Mouse (Mus musculus) c-Kit-positive CD71-negative TER-119-negative erythroid progenitor cells, embryonic 14.5 days (primary cell): ENCODE data around the gene Krt87.
A peak's percentile ranks its signal among the peaks of the same experiment; 100 is the strongest.

Experiments
- DNase-seq: peaks from one replicate; pipeline ENCODE4 v3.0.0-alpha.2; 2013; ENCODE audit warnings: low read depth

Krt87 gene

GRCm38 (mm10) chr15:101438555-101438954, at the start of gene Krt87:
Krt87 (minus strand) TSS chr15:101438804.
- DNase-seq = no peak

GRCm38 (mm10) chr15:101485911-101486635, 47.5 kb upstream of the Krt87 start:
- no peak for DNase-seq

- no peak for DNase-seq
Measured at GRCm38 (mm10) chr15:101484939-101485338, 46.3 kb upstream of the Krt87 start.

GRCm38 (mm10) chr15:101483646-101484045, 45.0 kb upstream of the Krt87 start:
- DNase-seq = no peak

- no peak for DNase-seq
Measured at GRCm38 (mm10) chr15:101482056-101482455, 43.5 kb upstream of the Krt87 start.

- no peak for DNase-seq
Measured at GRCm38 (mm10) chr15:101479666-101480060, 41.1 kb upstream of the Krt87 start.

GRCm38 (mm10) chr15:101479007-101479665, 40.5 kb upstream of the Krt87 start:
- peak; percentile 38 for DNase-seq

- peak; percentile 58 for DNase-seq
Measured at GRCm38 (mm10) chr15:101472952-101473528, 34.4 kb upstream of the Krt87 start, which contains the start of gene Krt86. Krt86 (plus strand) TSS chr15:101473478.

- DNase-seq = no peak
Measured at GRCm38 (mm10) chr15:101469093-101469492, 30.5 kb upstream of the Krt87 start.

- DNase-seq = no peak
Measured at GRCm38 (mm10) chr15:101463651-101464050, 25.0 kb upstream of the Krt87 start, which contains the start of gene Krt81. Krt81 (minus strand) TSS chr15:101463751.

- DNase-seq = no peak
Measured at GRCm38 (mm10) chr15:101459283-101459682, 20.7 kb upstream of the Krt87 start.

- no peak for DNase-seq
Measured at GRCm38 (mm10) chr15:101458361-101458930, 19.8 kb upstream of the Krt87 start.

- DNase-seq = no peak
Measured at GRCm38 (mm10) chr15:101455891-101456290, 17.3 kb upstream of the Krt87 start.

GRCm38 (mm10) chr15:101455292-101455691, 16.7 kb upstream of the Krt87 start:
- DNase-seq = no peak

- DNase-seq = no peak
Measured at GRCm38 (mm10) chr15:101454774-101455173, 16.2 kb upstream of the Krt87 start.

GRCm38 (mm10) chr15:101453093-101453736, 14.6 kb upstream of the Krt87 start:
- DNase-seq = peak; percentile 66

- no peak for DNase-seq
Measured at GRCm38 (mm10) chr15:101447444-101447843, 8.8 kb upstream of the Krt87 start, which contains the start of gene Krt88. Krt88 (plus strand) TSS chr15:101447744.

- DNase-seq = no peak
Measured at GRCm38 (mm10) chr15:101446572-101446971, 8.0 kb upstream of the Krt87 start.

- no peak for DNase-seq
Measured at GRCm38 (mm10) chr15:101440837-101441236, 2.2 kb upstream of the Krt87 start.

- DNase-seq = no peak
Measured at GRCm38 (mm10) chr15:101436611-101437010, 2.0 kb downstream of the Krt87 start.

- no peak for DNase-seq
Measured at GRCm38 (mm10) chr15:101424914-101425313, 13.7 kb downstream of the Krt87 start.

- DNase-seq = no peak
Measured at GRCm38 (mm10) chr15:101420903-101421302, 17.7 kb downstream of the Krt87 start.
